Mouse (Mus musculus): ENCODE results near the gene Lonrf3. TPM values are rescaled to one million over a fixed set of nuclear protein-coding genes. Genes with fewer than 3 reads are reported as not detected.

Gene Lonrf3
- 5.5 and 6.7 TPM in 2 replicates for total RNA-seq (2021)
- long read RNA-seq, experiment 1, partial matches to known transcripts = 0 of 1 reads
- long read RNA-seq, experiment 1, other reads (novel, unspliced or antisense) = 0 of 1 reads
- long read RNA-seq, experiment 2 = 0 reads

GRCm38 (mm10) chrX:36328271-36329039 is at the start of gene Lonrf3:
TSS of gene Lonrf3 (plus strand) at chrX:36328353.
- DNase-seq = peak; percentile 80

DNA sequence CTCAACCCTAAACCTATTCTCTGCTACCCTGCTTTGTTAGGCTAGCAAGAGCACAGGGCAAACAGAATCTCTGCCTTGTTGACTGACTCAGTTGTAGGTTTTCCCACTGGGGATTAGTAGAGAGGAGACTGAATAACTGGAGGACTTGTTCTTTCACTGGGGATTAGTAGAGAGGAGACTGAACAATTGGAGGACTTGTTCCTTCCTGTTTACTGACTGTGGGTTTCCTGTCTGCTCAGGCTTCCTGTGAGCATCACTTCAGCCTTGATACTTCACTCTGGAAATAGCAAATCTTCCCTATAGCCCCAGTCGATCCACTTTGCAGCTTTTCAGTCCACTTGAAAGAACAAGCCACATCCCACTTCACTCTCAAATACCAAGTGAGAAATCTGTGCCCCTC is 49.4 kb upstream of the Lonrf3 start:
- no peak for DNase-seq

DNA sequence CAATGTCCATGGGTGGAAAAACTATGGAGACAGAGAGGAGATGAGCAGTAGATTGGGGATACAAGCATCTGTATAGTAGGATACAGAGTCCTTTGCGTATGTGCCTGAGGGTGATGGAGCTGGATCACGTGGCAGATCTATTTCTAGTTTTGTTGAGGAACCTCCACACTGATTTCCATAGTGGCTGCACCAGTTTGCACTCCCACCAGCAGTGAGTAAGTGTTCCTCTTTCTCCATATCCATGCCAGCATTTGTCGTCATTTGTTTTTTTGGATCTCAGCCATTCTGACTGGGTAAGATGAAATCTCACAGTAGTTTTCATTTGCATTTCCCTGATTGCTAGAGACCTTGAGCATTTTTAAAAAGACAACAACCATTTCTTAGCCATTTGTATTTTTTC is 16.7 kb upstream of the Lonrf3 start:
- DNase-seq = peak; percentile 23

DNA sequence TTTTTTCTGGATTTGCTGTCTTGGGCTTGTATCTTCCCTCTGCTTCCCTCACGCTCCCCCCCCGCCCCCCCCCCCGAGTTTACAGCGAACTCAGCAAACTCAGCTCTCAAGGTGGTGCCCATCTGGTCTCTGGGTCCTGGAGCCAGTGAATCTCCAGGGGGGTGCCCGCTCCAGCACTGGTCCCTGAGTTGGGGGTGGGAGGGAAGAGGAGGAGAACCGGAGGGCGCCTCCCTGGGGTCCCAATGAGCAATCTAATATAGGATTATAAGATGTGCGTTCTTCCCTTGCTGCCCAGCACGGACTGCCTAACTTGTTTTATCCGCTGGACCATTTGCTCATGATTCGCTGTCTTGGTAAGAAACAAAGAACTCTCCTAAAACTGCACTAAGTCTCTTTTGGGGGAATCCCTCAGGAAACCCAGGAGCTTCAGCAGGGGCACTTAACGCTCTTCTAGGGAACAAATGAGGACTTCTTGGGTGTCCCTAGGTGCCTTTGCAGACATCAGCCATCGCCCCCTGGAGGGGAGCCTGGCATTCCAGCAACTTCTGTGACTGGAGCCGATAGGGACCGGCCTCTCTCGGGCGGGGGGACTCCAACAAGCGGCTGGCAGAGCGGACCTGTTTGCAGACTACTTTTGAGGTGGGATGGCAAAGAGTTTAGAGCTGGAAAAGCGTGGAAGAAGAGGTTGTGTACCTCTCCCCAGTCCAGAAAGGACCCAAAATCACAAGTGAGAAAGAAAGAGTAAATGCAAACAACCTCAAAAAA is 480 bp upstream of the Lonrf3 start:
- DNase-seq = peak; percentile 60

- DNase-seq = peak; percentile 31
Observed at GRCm38 (mm10) chrX:36329040-36329649, 992 bp downstream of the Lonrf3 start.

DNA sequence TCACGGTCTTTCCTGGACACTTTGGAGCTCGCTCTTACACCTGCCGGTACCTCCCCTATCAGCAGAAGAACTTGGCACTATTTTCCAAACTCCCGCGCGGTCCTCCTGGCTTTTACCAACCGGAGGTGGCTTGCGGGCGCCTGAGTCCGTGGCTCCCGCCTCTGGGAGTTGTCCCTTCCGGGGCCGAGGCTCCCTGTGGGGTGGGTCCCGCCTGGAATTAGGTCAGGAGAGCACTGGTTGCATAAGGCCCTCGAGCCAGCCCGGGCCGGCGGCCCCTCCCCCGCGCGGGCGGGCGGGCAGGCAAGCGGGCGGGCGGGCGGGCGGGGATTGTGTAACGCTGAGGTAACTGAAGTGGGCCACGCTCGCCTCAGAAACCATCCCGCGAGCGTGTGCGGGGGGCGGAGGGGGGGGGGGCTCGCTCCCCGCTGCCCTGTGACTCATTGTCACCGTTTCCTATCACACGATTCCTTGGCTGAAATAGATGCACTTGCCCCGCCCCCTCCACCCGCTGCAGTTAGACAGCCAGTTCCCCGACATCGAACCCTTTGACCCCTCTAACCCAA is 1.8 kb downstream of the Lonrf3 start:
- DNase-seq = peak; percentile 77

GRCm38 (mm10) chrX:36352446-36352845 is 24.3 kb downstream of the Lonrf3 start:
- peak; percentile 39 for DNase-seq

DNA sequence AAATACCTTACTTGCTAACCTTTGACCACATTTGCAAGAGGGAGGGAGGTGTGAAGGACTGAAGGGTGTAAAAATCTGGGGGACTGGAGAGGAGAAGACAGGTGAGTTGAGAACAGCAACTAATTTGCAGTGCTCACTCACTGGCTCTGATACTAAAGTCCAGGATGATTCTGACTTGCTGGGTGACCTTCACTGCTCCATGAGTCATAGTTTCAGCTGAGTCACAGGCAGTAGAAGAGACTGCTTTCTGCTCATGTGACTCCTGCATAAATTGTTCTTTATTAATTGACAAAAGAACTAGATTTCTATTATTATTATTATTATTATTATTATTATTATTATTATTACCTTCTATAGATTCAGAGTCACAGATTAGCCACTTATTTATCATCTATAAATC is 57.2 kb downstream of the Lonrf3 start:
- peak; percentile 38 for DNase-seq

- peak; percentile 5 for DNase-seq
Observed at GRCm38 (mm10) chrX:36389971-36390370, 61.8 kb downstream of the Lonrf3 start.

DNA sequence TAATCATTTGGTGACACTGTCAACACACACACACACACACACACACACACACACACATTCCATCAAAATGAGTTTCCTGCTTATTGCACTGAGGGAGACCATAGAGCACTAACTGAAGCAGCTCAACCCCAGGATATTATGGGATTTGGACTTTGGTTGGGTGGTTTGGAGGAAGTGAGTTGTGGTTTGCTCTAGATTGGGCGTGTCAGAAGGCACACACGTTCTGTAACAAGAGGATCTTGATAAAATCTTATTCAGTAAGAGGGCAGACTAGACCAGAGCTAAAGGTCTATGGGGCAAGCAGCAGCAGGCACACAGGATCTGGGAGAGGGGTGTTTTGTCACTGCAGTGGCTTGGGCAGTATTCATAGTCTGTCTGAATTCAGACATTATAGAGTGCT is 62.4 kb downstream of the Lonrf3 start:
- no peak for DNase-seq

- DNase-seq = no peak
Observed at GRCm38 (mm10) chrX:36392672-36393071, 64.5 kb downstream of the Lonrf3 start.

DNA sequence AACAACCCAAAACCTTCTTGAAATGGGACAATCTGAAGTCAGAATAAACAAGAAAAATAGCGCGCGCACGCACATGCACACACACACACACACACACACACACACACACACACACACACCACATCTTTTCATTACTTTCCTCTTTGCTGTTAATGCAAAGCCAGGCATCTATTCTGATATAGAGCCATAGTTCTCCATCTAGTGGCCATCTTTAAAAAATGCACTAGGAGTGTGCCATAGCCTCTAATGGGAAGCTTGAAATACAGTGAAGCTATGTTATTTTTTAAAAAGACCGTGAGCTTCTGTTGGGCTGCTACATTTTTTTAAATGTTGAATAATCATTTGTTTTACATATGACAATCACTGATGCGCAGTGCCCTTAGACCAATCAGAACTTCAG is 65.1 kb downstream of the Lonrf3 start:
- DNase-seq = no peak

- DNase-seq = no peak
Observed at GRCm38 (mm10) chrX:36400980-36401379, 72.8 kb downstream of the Lonrf3 start, which contains the start of gene Gm6268. TSS of gene Gm6268 (plus strand) at chrX:36401280.

GRCm38 (mm10) chrX:36402316-36402715 is 74.2 kb downstream of the Lonrf3 start:
- peak; percentile 17 for DNase-seq

Small RNA genes lying within 50 kb of the gene (microRNA-seq; reads per million reads assigned to microRNA genes)
- 0 reads per million in 2 experiments for gene Gm44485

Other genes with a start within 250 kb of the Lonrf3 start
- gene Il13ra1, start 216.2 kb upstream of the Lonrf3 start, total RNA-seq (2021) = 8.7 and 10.4 TPM in 2 replicates
- 4.1 and 6.3 TPM in 2 replicates for gene Zcchc12, start 132.4 kb upstream of the Lonrf3 start, total RNA-seq (2021)
- gene Gm6268, start 72.9 kb downstream of the Lonrf3 start, total RNA-seq (2021) = not detected in 2 replicates
- not detected in 2 replicates for gene Gm14569, start 163.5 kb downstream of the Lonrf3 start, total RNA-seq (2021)

Data from adrenal gland, postnatal 14 days (tissue).